8 mouse cellular contexts compared by ENCODE assay signal in the genomic region with DNA sequence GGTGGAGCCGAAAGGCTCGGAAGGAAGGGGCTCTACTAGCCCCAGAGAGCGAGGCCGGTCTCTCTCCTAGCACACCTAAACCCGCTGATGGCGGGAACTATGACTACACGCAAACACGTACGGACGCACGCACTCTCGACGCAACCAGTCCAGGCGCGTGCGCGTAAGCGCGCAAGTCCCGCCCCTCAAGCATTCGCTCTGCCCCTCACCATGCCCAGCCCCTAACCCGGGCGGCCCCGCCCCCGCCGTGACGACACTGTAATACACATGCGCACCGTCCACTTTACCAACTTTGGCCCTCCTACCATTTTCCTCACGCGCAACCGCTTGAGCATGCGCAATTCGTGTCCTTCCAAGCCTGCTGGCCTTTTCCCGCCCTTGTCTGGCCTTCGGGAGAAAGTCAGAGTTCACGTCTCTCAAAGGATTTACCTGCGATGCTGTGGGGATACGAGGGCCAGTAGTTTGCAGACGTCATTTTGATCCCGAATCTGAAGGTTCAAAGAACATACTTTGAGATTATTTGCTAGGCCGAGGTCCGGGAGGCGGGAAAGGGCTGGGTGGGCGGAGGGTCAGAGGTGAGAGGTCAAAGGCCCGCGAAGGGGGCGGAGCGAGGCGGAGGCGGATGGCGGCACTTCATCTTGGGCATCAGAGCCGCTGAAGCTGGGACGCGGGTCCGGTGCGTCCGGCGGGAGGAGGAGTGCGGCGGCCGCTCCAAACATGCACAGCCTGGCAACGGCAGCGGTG. TPM values are rescaled to one million over a fixed set of nuclear protein-coding genes. Genes with fewer than 3 reads are reported as not detected.
A peak's percentile ranks its signal among the peaks of the same experiment; 100 is the strongest.
DNase-seq lines count a peak whose midpoint lies in the region; ATAC-seq and TF ChIP-seq lines count a peak whose summit lies in the region.

A gene (plus strand): TSS at position 338 of the 744 bp plus-strand sequence.

- ATAC-seq in activated CD4-positive, CD25-positive, alpha-beta regulatory T cell, adult 4 months, result peak; percentile 96

- no peak for TF ChIP-seq CTCF in cortical plate, adult 2 months (IDR thresholded peaks at IDR 0.05; ENCODE audit: extremely low read depth, insufficient read depth, low read length)

- peaks cover 17% of the 10 kb centered on the region for H3K36me3 ChIP-seq in megakaryocyte, embryonic 14.5 days (replicated peaks; ENCODE audit: low read length)

- peak; percentile 100 for DNase-seq in gastrocnemius, adult 8-10 months (ENCODE audit: low spot score in 2 of 2)
- peak; percentile 99 for DNase-seq in hindlimb bud, embryonic 11.5 days (ENCODE audit: extremely low spot score, low read depth, low spot score)
- DNase-seq in left cerebral cortex, adult 8-10 months (ENCODE audit: low spot score in 2 of 2), result peak; percentile 100
- DNase-seq in right cerebral cortex, postnatal 10 days (ENCODE audit: low spot score in 2 of 2), result peak; percentile 100
- peak; percentile 100 for DNase-seq in urinary bladder, postnatal 25 days (ENCODE audit: low spot score)

- no peaks in the 10 kb centered on the region for H3K27me3 ChIP-seq in megakaryocyte, embryonic 14.5 days (replicated peaks)

- TF ChIP-seq POLR2A in cortical plate, adult 2 months (IDR thresholded peaks at IDR 0.05; ENCODE audit: extremely low read depth, insufficient read depth, low read length), result peak; percentile 92

- H3K4me3 ChIP-seq in cortical plate, adult 2 months (ENCODE audit: insufficient read depth, low read length), result peak within 1 kb of the TSS; percentile 50
- H3K4me3 ChIP-seq in megakaryocyte, embryonic 14.5 days (replicated peaks), result peak within 1 kb of the TSS; percentile 99

- H3K27ac ChIP-seq in cortical plate, adult 2 months (ENCODE audit: insufficient read depth, low read length), result peak within 1 kb of the TSS; percentile 11; the same call in 1 of the 2 replicates

- peaks cover 3% of the 10 kb centered on the region; the same call in 1 of the 2 replicates for H3K4me1 ChIP-seq in cortical plate, adult 2 months (ENCODE audit: control insufficient read depth, insufficient read depth, low read length)
- H3K4me1 ChIP-seq in megakaryocyte, embryonic 14.5 days, result peaks cover 54% of the 10 kb centered on the region

- no peaks in the 10 kb centered on the region for H3K9me3 ChIP-seq in megakaryocyte, embryonic 14.5 days

RNA-seq across cellular contexts. Expression of the gene that starts here (rescaled TPM):
- 10 to 100 TPM; 52.3 to 57.8 TPM for polyA plus RNA-seq in activated CD4-positive, CD25-positive, alpha-beta regulatory T cell, adult 4 months (2017; shearing (Covaris generic))
- 25.0 and 26.5 TPM in 2 replicates for polyA plus RNA-seq in cortical plate, adult 2 months (2012; rRNA removed)
- 10 to 100 TPM; 10.7 to 15.0 (median 11.6) TPM for total RNA-seq in gastrocnemius, adult 8-10 months (2022)
- 10 to 100 TPM; 22.3 to 25.7 (median 24.0) TPM for total RNA-seq in left cerebral cortex, adult 8-10 months (2022)
- 7.3 and 10.2 TPM in 2 replicates for polyA plus RNA-seq in megakaryocyte, embryonic 14.5 days (2012; ENCODE audit: insufficient read depth, low replicate concordance)

Comparison
In these comparisons a context has a peak if more than half of its experiments do, and no peak if none do; other contexts are left out.
1. Peak in every context shown above with its lines: DNase-seq, ATAC-seq, H3K4me3 ChIP-seq and H3K27ac ChIP-seq.